Mouse (Mus musculus): ENCODE results near the gene D630045J12Rik.

- no peak for TF ChIP-seq CTCF (IDR thresholded peaks at IDR 0.05; ENCODE audit: extremely low read depth, insufficient read depth, insufficient read length, insufficient replicate concordance)
- no peak for TF ChIP-seq POLR2A (IDR thresholded peaks at IDR 0.05; ENCODE audit: low read depth, low read length)
These were observed 44.4 kb upstream of the D630045J12Rik start for GRCm38 (mm10) chr6:38298246-38298635.

All from spleen, adult 2 months (tissue).